Mouse (Mus musculus) monocyte, adult 59 days (primary cell): ENCODE measurements around the gene Tmem202. TPM values are rescaled to one million over a fixed set of nuclear protein-coding genes. Genes with fewer than 3 reads are reported as not detected.

ENCODE experiments used
- total RNA-seq, 2 experiments: library from RNA; stranded (reverse); gene quantifications; one replicate each; pipeline ENCODE4 v1.2.4; 2023

Gene Tmem202
- 1 to 10 TPM; 2.7 to 3.9 TPM for total RNA-seq

GRCm38 (mm10) chr9:59539441-59540137, at the start of gene Tmem202, which contains the start of gene Hexa:
Gene Tmem202, minus strand, starts transcription at chr9:59539847.
Gene Hexa, plus strand, starts transcription at chr9:59539540.

GRCm38 (mm10) chr9:59577844-59578504, 38.3 kb upstream of the Tmem202 start, which contains the start of gene Celf6:
Gene Celf6, plus strand, starts transcription at chr9:59577917.

GRCm38 (mm10) chr9:59486549-59487065, 53.0 kb downstream of the Tmem202 start, which contains the start of gene Arih1:
Gene Arih1, minus strand, starts transcription at chr9:59486618.

Other genes starting within 250 kb of the Tmem202 start
- 10 to 100 TPM; 33.9 to 34.5 TPM for gene Adpgk, start 248.3 kb downstream of the Tmem202 start, total RNA-seq
- gene Bbs4, start 186.3 kb downstream of the Tmem202 start, total RNA-seq = 1 to 10 TPM; 2.6 to 2.9 TPM
- 100 to 1,000 TPM; 110 to 131 TPM for gene Arih1, start 53.2 kb downstream of the Tmem202 start, total RNA-seq
- gene Hexa, start 307 bp downstream of the Tmem202 start, total RNA-seq = 100 to 1,000 TPM; 209 to 232 TPM
- gene Celf6, start 38.1 kb upstream of the Tmem202 start, total RNA-seq = not detected
- gene Parp6, start 77.4 kb upstream of the Tmem202 start, total RNA-seq = 10 to 100 TPM; 31.9 to 37.8 TPM
- 100 to 1,000 TPM; 532 to 569 TPM for gene Pkm, start 116.5 kb upstream of the Tmem202 start, total RNA-seq
- under 1 TPM in 1 of 2 experiments, not detected in 1; 0.27 TPM for gene Gramd2, start 140.3 kb upstream of the Tmem202 start, total RNA-seq
- 1 to 10 TPM; 2.3 TPM for gene Senp8, start 210.9 kb upstream of the Tmem202 start, total RNA-seq
- 10 to 100 TPM; 65.4 to 71.5 TPM for gene Myo9a, start 211.0 kb upstream of the Tmem202 start, total RNA-seq